Mouse (Mus musculus): ENCODE measurements around the gene Slc17a5.

GRCm38 (mm10) chr9:78514681-78515080 is 73.2 kb downstream of the Slc17a5 start:
- TF ChIP-seq CTCF (IDR thresholded peaks at IDR 0.05; ENCODE audit: low read depth) (no peak), EP300 (optimal IDR thresholded peaks at IDR 0.05) (no peak)

Measured in stomach, postnatal 0 days (tissue).